Mouse (Mus musculus): Measurements from ENCODE around the gene Gm28308. TPM values are rescaled to one million over a fixed set of nuclear protein-coding genes. Genes with fewer than 3 reads are reported as not detected.

Gene Gm28308
- polyA plus RNA-seq, 1 experiment, result not detected

- TF ChIP-seq TAL1 (IDR thresholded peaks at IDR 0.05; ENCODE audit: low read length) (no peak), GATA1 (IDR thresholded peaks at IDR 0.05; ENCODE audit: low read length) (no peak)
- Histone ChIP-seq H3K36me3 (ENCODE audit: control insufficient read depth) (no peaks in the 10 kb centered on the region), H3K9me3 (ENCODE audit: control insufficient read depth, low read length) (no peaks in the 10 kb centered on the region; the same call in 1 of the 2 replicates), H3K27me3 (ENCODE audit: control insufficient read depth) (peaks cover 100% of the 10 kb centered on the region), H3K4me1 (ENCODE audit: control insufficient read depth) (no peaks in the 10 kb centered on the region), H3K4me3 (replicated peaks) (no peak overlapping the region)
These were observed 45.4 kb downstream of the Gm28308 start for GRCm38 (mm10) chr6:52167736-52168161.

GRCm38 (mm10) chr6:52167176-52167575 lies 46.0 kb downstream of the Gm28308 start:
- no peaks in the 10 kb centered on the region for H3K4me1 ChIP-seq (ENCODE audit: control insufficient read depth)
- no peak overlapping the region for H3K4me3 ChIP-seq (replicated peaks)
- peaks cover 100% of the 10 kb centered on the region for H3K27me3 ChIP-seq (ENCODE audit: control insufficient read depth)
- H3K9me3 ChIP-seq (ENCODE audit: control insufficient read depth, low read length), result no peaks in the 10 kb centered on the region
- no peak for TF ChIP-seq GATA1 (IDR thresholded peaks at IDR 0.05; ENCODE audit: low read length)
- TF ChIP-seq TAL1 (IDR thresholded peaks at IDR 0.05; ENCODE audit: low read length), result no peak
- H3K36me3 ChIP-seq (ENCODE audit: control insufficient read depth), result no peaks in the 10 kb centered on the region

- H3K4me1 ChIP-seq (ENCODE audit: control insufficient read depth), result no peaks in the 10 kb centered on the region
- H3K4me3 ChIP-seq (replicated peaks), result no peak overlapping the region
- H3K9me3 ChIP-seq (ENCODE audit: control insufficient read depth, low read length), result no peaks in the 10 kb centered on the region
- peaks cover 100% of the 10 kb centered on the region for H3K27me3 ChIP-seq (ENCODE audit: control insufficient read depth)
- TF ChIP-seq TAL1 (IDR thresholded peaks at IDR 0.05; ENCODE audit: low read length) (no peak), GATA1 (IDR thresholded peaks at IDR 0.05; ENCODE audit: low read length) (no peak)
- no peaks in the 10 kb centered on the region for H3K36me3 ChIP-seq (ENCODE audit: control insufficient read depth)
These were observed 46.6 kb downstream of the Gm28308 start for GRCm38 (mm10) chr6:52166431-52167077.

DNA sequence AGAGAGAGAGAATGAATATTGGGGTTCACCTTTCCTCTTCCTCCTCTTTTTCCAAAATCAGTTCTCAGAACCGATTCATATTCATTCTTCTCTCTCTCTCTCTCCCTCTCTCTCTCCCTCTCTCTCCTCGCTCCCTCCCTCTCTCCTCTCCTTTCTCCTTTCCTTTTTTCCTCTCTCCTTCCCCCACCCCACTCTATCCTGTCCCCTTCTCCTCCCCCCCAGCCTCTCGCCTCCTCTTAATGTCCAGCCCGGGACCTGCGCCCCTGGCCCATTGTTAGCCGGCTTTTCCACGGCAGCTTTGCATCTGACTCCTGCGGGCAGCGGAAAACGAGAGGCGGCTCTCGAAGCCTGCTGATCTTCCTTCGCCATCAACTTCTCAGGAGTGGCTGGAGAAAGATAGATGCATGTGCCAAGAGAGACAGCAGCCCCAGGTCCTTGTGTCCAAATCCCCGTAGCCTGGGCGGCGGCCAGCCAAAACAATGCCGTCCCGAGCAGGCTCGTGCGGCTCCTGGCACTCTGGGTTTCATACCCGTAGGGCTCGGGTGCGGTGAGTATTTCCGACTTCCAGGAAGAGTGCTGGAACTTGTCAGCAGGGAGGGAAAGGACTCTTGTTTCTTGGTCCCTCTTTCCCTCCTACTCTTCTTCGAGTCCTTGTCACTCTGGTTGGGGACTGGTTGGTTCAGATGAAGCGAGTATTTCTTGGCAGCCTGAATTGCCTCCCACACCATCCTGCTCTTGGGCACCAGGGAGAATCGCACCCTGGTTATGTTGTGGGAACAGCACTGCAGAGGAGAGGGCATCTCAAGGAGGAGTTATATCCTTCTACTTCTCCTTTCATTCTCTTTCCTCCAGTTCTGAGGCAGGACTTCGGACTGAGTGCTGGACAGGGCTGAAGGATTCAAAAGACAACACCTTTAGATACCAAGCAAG lies 47.4 kb downstream of the Gm28308 start:
- Histone ChIP-seq H3K36me3 (ENCODE audit: control insufficient read depth) (no peaks in the 10 kb centered on the region), H3K27me3 (ENCODE audit: control insufficient read depth) (peaks cover 100% of the 10 kb centered on the region), H3K4me3 (replicated peaks) (no peak overlapping the region), H3K9me3 (ENCODE audit: control insufficient read depth, low read length) (no peaks in the 10 kb centered on the region), H3K4me1 (ENCODE audit: control insufficient read depth) (no peaks in the 10 kb centered on the region)
- TF ChIP-seq GATA1 (IDR thresholded peaks at IDR 0.05; ENCODE audit: low read length) (no peak), TAL1 (IDR thresholded peaks at IDR 0.05; ENCODE audit: low read length) (no peak)

GRCm38 (mm10) chr6:52164626-52165440 lies 48.3 kb downstream of the Gm28308 start, which contains the start of gene Hoxa2:
Hoxa2 (minus strand) TSS chr6:52164831.
- no peak for TF ChIP-seq TAL1 (IDR thresholded peaks at IDR 0.05; ENCODE audit: low read length)
- TF ChIP-seq GATA1 (IDR thresholded peaks at IDR 0.05; ENCODE audit: low read length), result no peak
- peaks cover 100% of the 10 kb centered on the region for H3K27me3 ChIP-seq (ENCODE audit: control insufficient read depth)
- H3K9me3 ChIP-seq (ENCODE audit: control insufficient read depth, low read length), result no peaks in the 10 kb centered on the region
- no peaks in the 10 kb centered on the region for H3K4me1 ChIP-seq (ENCODE audit: control insufficient read depth)
- H3K36me3 ChIP-seq (ENCODE audit: control insufficient read depth), result no peaks in the 10 kb centered on the region
- H3K4me3 ChIP-seq (replicated peaks), result no peak within 1 kb of the TSS

- H3K9me3 ChIP-seq (ENCODE audit: control insufficient read depth, low read length), result no peaks in the 10 kb centered on the region
- H3K27me3 ChIP-seq (ENCODE audit: control insufficient read depth), result peaks cover 100% of the 10 kb centered on the region
- no peaks in the 10 kb centered on the region for H3K36me3 ChIP-seq (ENCODE audit: control insufficient read depth)
- TF ChIP-seq TAL1 (IDR thresholded peaks at IDR 0.05; ENCODE audit: low read length) (no peak), GATA1 (IDR thresholded peaks at IDR 0.05; ENCODE audit: low read length) (no peak)
- no peaks in the 10 kb centered on the region for H3K4me1 ChIP-seq (ENCODE audit: control insufficient read depth)
- no peak overlapping the region for H3K4me3 ChIP-seq (replicated peaks)
These were observed 49.0 kb downstream of the Gm28308 start for GRCm38 (mm10) chr6:52164051-52164625.

DNA sequence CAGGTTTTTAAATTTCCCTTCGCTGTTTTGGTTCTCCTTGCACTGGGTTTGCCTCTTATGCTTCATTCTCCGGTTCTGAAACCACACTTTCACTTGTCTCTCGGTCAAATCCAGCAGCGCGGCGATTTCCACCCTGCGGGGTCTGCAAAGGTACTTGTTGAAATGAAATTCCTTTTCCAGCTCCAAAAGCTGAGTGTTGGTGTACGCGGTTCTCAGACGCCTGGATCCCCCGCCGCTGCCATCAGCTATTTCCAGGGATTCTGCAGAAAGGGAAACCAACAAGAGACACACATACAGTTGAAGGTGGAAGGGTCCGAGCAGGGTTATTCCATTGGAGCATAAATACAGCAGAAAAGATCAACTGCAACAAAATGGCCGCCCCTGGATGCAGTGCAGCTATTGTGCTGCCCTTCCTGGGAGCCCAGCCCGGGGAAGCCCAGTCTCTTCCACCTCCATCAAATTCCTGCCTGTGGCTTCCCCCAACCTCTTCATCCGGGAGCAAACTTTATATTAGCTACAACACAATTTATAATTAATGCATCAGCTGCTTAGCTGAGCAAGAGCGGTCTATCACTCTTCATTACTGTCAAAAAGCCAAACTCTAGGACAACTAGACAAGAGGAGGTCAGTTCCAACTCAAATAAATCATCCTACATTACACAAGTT lies 49.6 kb downstream of the Gm28308 start:
- TF ChIP-seq GATA1 (IDR thresholded peaks at IDR 0.05; ENCODE audit: low read length) (no peak), TAL1 (IDR thresholded peaks at IDR 0.05; ENCODE audit: low read length) (no peak)

More for the DNA sequence above, 49.6 kb downstream of the Gm28308 start:
- Histone ChIP-seq H3K27me3 (ENCODE audit: control insufficient read depth) (peaks cover 100% of the 10 kb centered on the region), H3K4me1 (ENCODE audit: control insufficient read depth) (no peaks in the 10 kb centered on the region; the same call in 1 of the 2 replicates), H3K4me3 (replicated peaks) (no peak overlapping the region), H3K36me3 (ENCODE audit: control insufficient read depth) (no peaks in the 10 kb centered on the region), H3K9me3 (ENCODE audit: control insufficient read depth, low read length) (no peaks in the 10 kb centered on the region)
